Mouse (Mus musculus) cerebellum, postnatal 10 days (tissue): ENCODE measurements at regions not wholly inside any gene's neighbourhood (a gene's known extent, or its start where the extent isn't known, plus 50 kb on each side); places are given as distances from the start of the nearest gene placed in this dataset.
A peak's percentile ranks its signal among the peaks of the same experiment; 100 is the strongest.
"Not testable (repeated sequence)": the region's sequence is repeated elsewhere in the genome, so short reads cannot be mapped to it uniquely, and the experiment has no call there.

ENCODE experiments used
- DNase-seq, 2 experiments: peaks; one replicate each; pipeline ENCODE4 v3.0.0; 2021; ENCODE audit warnings: mixed read lengths in 2 of 2

DNA sequence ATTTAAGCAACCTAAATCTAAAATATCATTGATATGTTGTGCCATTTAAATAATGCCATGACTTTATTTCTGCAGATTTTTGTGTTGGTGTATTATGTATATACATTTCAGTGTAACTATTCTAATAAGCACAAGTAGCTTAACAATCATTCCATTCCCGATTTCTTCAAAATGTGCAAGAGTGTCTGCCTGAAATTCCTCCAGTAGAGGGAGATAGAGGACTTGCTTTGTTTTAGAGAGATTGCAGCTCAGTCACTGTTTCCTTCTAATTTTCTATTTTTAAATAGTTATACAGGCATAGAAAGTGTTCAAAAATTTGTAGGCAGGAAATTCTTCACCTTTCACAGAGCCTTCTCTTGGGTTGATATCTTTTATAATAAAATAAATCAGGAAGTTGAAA lies 498.0 kb upstream of the Tacstd2 start:
- not testable (repeated sequence) for DNase-seq

DNA sequence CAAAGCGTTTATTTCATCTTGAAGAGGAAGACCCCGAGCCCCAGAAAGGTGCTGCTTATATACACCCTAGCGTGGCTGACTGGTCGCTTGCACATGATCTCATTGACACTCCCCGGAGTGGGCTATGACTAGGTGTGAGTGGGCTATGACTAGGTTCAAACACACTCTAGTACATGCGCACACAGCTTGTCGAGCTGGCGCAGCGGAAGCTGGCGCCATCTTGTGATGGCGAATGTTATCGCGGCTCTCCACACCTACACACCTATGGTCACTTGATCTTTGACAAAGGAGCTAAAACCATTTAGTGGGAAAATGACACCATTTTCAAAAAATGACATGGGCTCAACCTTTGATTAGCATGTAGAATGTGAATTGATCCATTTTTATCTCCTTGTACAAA lies 495.1 kb upstream of the Tacstd2 start:
- DNase-seq: peak; percentile 0 to 1
